Mouse (Mus musculus) midbrain, embryonic 15.5 days (tissue): ENCODE results near the gene Als2cr12. TPM values are rescaled to one million over a fixed set of nuclear protein-coding genes. Genes with fewer than 3 reads are reported as not detected.
"Not testable (repeated sequence)": the region's sequence is repeated elsewhere in the genome, so short reads cannot be mapped to it uniquely, and the experiment has no call there.

Source experiments
- ATAC-seq: fragments of 200-750 bp; cut with Nextera tagmentation; replicated peaks from 2 replicates; pipeline ENCODE4 v1.8.0; 2017; ENCODE audit warnings: moderate TSS enrichment
- H3K27ac ChIP-seq: fragments of 300-500 bp; sonication (generic); 2 replicates; pipeline ENCODE4 v1.5.1; 2015; ENCODE audit warnings: mild to moderate bottlenecking, inconsistent platforms
- H3K27me3 ChIP-seq: fragments of 300-500 bp; sonication (generic); replicated peaks from 2 replicates; pipeline ENCODE4 v1.6.1; 2015; ENCODE audit warnings: inconsistent platforms
- H3K36me3 ChIP-seq: fragments of 300-500 bp; sonication (generic); replicated peaks from 2 replicates; pipeline ENCODE4 v1.6.1; 2015; ENCODE audit warnings: inconsistent platforms
- H3K4me1 ChIP-seq: fragments of 300-500 bp; sonication (generic); 2 replicates; pipeline ENCODE4 v1.6.1; 2015; ENCODE audit warnings: inconsistent platforms
- H3K4me2 ChIP-seq: fragments of 300-500 bp; sonication (generic); 2 replicates; pipeline ENCODE4 v1.6.1; 2015; ENCODE audit warnings: inconsistent platforms, mild to moderate bottlenecking, moderate library complexity
- H3K4me3 ChIP-seq: fragments of 300-500 bp; sonication (generic); 2 replicates; pipeline ENCODE4 v1.5.1; 2015; ENCODE audit warnings: mild to moderate bottlenecking, inconsistent platforms
- H3K9ac ChIP-seq: fragments of 300-500 bp; sonication (generic); 2 replicates; pipeline ENCODE4 v1.6.1; 2015; ENCODE audit warnings: mild to moderate bottlenecking, inconsistent platforms
- H3K9me3 ChIP-seq: fragments of 300-500 bp; sonication (generic); 2 replicates; pipeline ENCODE4 v1.6.1; 2016; ENCODE audit warnings: inconsistent platforms
- WGBS: fragments of 180-500 bp; shearing (Covaris S2); methylation state at CpG from one replicate; pipeline ENCODE4 v1.1.7; 2015; ENCODE audit warnings: mixed read lengths; 5-methylcytosine and 5-hydroxymethylcytosine counted together
- polyA plus RNA-seq: library from polyadenylated mRNA; unstranded; fragments of >200 nt; fragmentation: Nextera tagmentation; extraction: Ambion mirVana; gene quantifications from 2 replicates; pipeline ENCODE4 v1.2.1, GENCODE M21; 2015

The Als2cr12 gene
- polyA plus RNA-seq, 1 experiment from 2014 or later: not detected

- Histone ChIP-seq H3K27me3 (no peaks in the 10 kb centered on the region), H3K4me2 (no peak overlapping the region), H3K36me3 (no peaks in the 10 kb centered on the region), H3K27ac (no peak overlapping the region), H3K4me3 (no peak overlapping the region), H3K4me1 (peaks cover 10% of the 10 kb centered on the region), H3K9me3 (no peaks in the 10 kb centered on the region), H3K9ac (no peak overlapping the region)
- WGBS: 54% methylated on average over 7 of the region's 7 CpGs
- ATAC-seq: no peak
Measured at GRCm38 (mm10) chr1:58716162-58716882, 20.5 kb upstream of the Als2cr12 start.

GRCm38 (mm10) chr1:58715536-58715935 lies 19.7 kb upstream of the Als2cr12 start:
- H3K4me1 ChIP-seq: peaks cover 12% of the 10 kb centered on the region

GRCm38 (mm10) chr1:58714361-58714760 lies 18.6 kb upstream of the Als2cr12 start:
- H3K27me3 ChIP-seq: no peaks in the 10 kb centered on the region
- peak overlapping the region; percentile 73 for H3K4me2 ChIP-seq
- H3K36me3 ChIP-seq: no peaks in the 10 kb centered on the region
- H3K9ac ChIP-seq: 0 out of 2 replicates have a peak overlapping the region, but pooled peaks have one; percentile 8
- 74% methylated on average over 1 of the region's 1 CpGs for WGBS
- H3K4me1 ChIP-seq: peaks cover 12% of the 10 kb centered on the region
- no peaks in the 10 kb centered on the region for H3K9me3 ChIP-seq
- ATAC-seq: no peak
- peak overlapping the region; percentile 52 for H3K4me3 ChIP-seq
- H3K27ac ChIP-seq: no peak overlapping the region

More at GRCm38 (mm10) chr1:58715536-58715935, 19.7 kb upstream of the Als2cr12 start:
- Histone ChIP-seq H3K27ac (no peak overlapping the region), H3K4me2 (no peak overlapping the region), H3K36me3 (no peaks in the 10 kb centered on the region), H3K4me3 (no peak overlapping the region), H3K9ac (no peak overlapping the region), H3K9me3 (no peaks in the 10 kb centered on the region), H3K27me3 (no peaks in the 10 kb centered on the region)
- ATAC-seq: no peak

GRCm38 (mm10) chr1:58713893-58714231 lies 18.1 kb upstream of the Als2cr12 start:
- Histone ChIP-seq H3K9ac (0 out of 2 replicates have a peak overlapping the region, but pooled peaks have one; percentile 8), H3K27me3 (no peaks in the 10 kb centered on the region), H3K27ac (no peak overlapping the region; the same call in 1 of the 2 replicates), H3K36me3 (no peaks in the 10 kb centered on the region), H3K9me3 (no peaks in the 10 kb centered on the region), H3K4me1 (peaks cover 12% of the 10 kb centered on the region), H3K4me2 (peak overlapping the region; percentile 73), H3K4me3 (peak overlapping the region; percentile 52)
- WGBS: 46% methylated on average over 4 of the region's 4 CpGs
- no peak for ATAC-seq

- peak overlapping the region; percentile 52 for H3K4me3 ChIP-seq
- peak overlapping the region; percentile 73 for H3K4me2 ChIP-seq
- peaks cover 12% of the 10 kb centered on the region for H3K4me1 ChIP-seq
- peak; percentile 44 for ATAC-seq
- no peaks in the 10 kb centered on the region for H3K27me3 ChIP-seq
- H3K9me3 ChIP-seq: no peaks in the 10 kb centered on the region
- H3K9ac ChIP-seq: peak overlapping the region; percentile 42
- peak overlapping the region; percentile 63; the same call in 1 of the 2 replicates for H3K27ac ChIP-seq
- 9% methylated on average over 29 of the region's 31 CpGs for WGBS
- H3K36me3 ChIP-seq: no peaks in the 10 kb centered on the region
Measured at GRCm38 (mm10) chr1:58713081-58713892, 17.5 kb upstream of the Als2cr12 start.

- H3K4me2 ChIP-seq: peak overlapping the region; percentile 73
- H3K27me3 ChIP-seq: no peaks in the 10 kb centered on the region
- no peaks in the 10 kb centered on the region for H3K9me3 ChIP-seq
- peak; percentile 79 for ATAC-seq
- peaks cover 12% of the 10 kb centered on the region for H3K4me1 ChIP-seq
- no peaks in the 10 kb centered on the region for H3K36me3 ChIP-seq
- 2% methylated on average over 15 of the region's 17 CpGs for WGBS
- H3K4me3 ChIP-seq: peak overlapping the region; percentile 52
- H3K27ac ChIP-seq: 0 out of 2 replicates have a peak overlapping the region, but pooled peaks have one; percentile 73
- H3K9ac ChIP-seq: peak overlapping the region; percentile 42; the same call in 1 of the 2 replicates
Measured at GRCm38 (mm10) chr1:58712076-58713061, 16.6 kb upstream of the Als2cr12 start.

- H3K9me3 ChIP-seq: no peaks in the 10 kb centered on the region
- H3K4me3 ChIP-seq: peak within 1 kb of the TSS; percentile 52
- under 1% methylated on average over 45 of the region's 45 CpGs for WGBS
- H3K4me2 ChIP-seq: peak within 1 kb of the TSS; percentile 73
- ATAC-seq: peak; percentile 87
- H3K36me3 ChIP-seq: no peaks in the 10 kb centered on the region
- H3K27ac ChIP-seq: peak within 1 kb of the TSS; percentile 73
- peaks cover 12% of the 10 kb centered on the region for H3K4me1 ChIP-seq
- H3K9ac ChIP-seq: peak within 1 kb of the TSS; percentile 57
- H3K27me3 ChIP-seq: no peaks in the 10 kb centered on the region
Measured at GRCm38 (mm10) chr1:58711365-58712016, 15.7 kb upstream of the Als2cr12 start, which contains the start of gene Cflar. Gene Cflar, plus strand, starts transcription at chr1:58711508.

- Histone ChIP-seq H3K4me3 (peak overlapping the region; percentile 52), H3K27me3 (no peaks in the 10 kb centered on the region), H3K9me3 (no peaks in the 10 kb centered on the region), H3K27ac (peak overlapping the region; percentile 73), H3K36me3 (no peaks in the 10 kb centered on the region), H3K4me2 (peak overlapping the region; percentile 73), H3K4me1 (peaks cover 12% of the 10 kb centered on the region), H3K9ac (peak overlapping the region; percentile 57)
- ATAC-seq: peak; percentile 24; the same call in 1 of the 2 replicates
- WGBS: 52% methylated on average over 10 of the region's 10 CpGs
Measured at GRCm38 (mm10) chr1:58710711-58711364, 15.0 kb upstream of the Als2cr12 start.

GRCm38 (mm10) chr1:58710043-58710442 lies 14.3 kb upstream of the Als2cr12 start:
- H3K9me3 ChIP-seq, H3K4me3 ChIP-seq, H3K4me2 ChIP-seq, H3K27me3 ChIP-seq, H3K9ac ChIP-seq, H3K27ac ChIP-seq, H3K36me3 ChIP-seq, ATAC-seq: not testable (repeated sequence)
- H3K4me1 ChIP-seq: peaks cover 12% of the 10 kb centered on the region
- WGBS: 95% methylated on average over 1 of the region's 1 CpGs

- H3K9ac ChIP-seq, H3K27me3 ChIP-seq, H3K36me3 ChIP-seq, H3K4me3 ChIP-seq, H3K4me2 ChIP-seq, H3K9me3 ChIP-seq, H3K27ac ChIP-seq, ATAC-seq, H3K4me1 ChIP-seq: not testable (repeated sequence)
- WGBS: 87% methylated on average over 5 of the region's 5 CpGs
Measured at GRCm38 (mm10) chr1:58700580-58701162, 4.9 kb upstream of the Als2cr12 start.
